Mouse (Mus musculus) cerebellum, adult 2 months (tissue): ENCODE data around the gene Mapk7. TPM values are rescaled to one million over a fixed set of nuclear protein-coding genes. Genes with fewer than 3 reads are reported as not detected.

ENCODE experiments used
- DNase-seq, 2 experiments: peaks; one replicate each; pipeline ENCODE4 v3.0.0; 2021
- H3K27ac ChIP-seq: fragments of 200-500 bp; 2 replicates; pipeline ENCODE4 v1.5.1; 2012; ENCODE audit warnings: low read length, control low read depth, inconsistent platforms; ENCODE audit not compliant: insufficient read depth
- H3K27me3 ChIP-seq: fragments of 200-500 bp; 2 replicates; pipeline ENCODE4 v1.6.1; 2012; ENCODE audit warnings: inconsistent platforms, mild to moderate bottlenecking, low read length, moderate library complexity; ENCODE audit not compliant: control insufficient read depth, insufficient read depth
- H3K4me1 ChIP-seq: fragments of 200-500 bp; 2 replicates; pipeline ENCODE4 v1.6.1; 2011; ENCODE audit warnings: low read length; ENCODE audit not compliant: control insufficient read depth, insufficient read depth
- H3K4me3 ChIP-seq: fragments of 200-500 bp; replicated peaks from 2 replicates; pipeline ENCODE3; 2011; ENCODE audit warnings: mild to moderate bottlenecking, low read depth, low read length, control low read depth; ENCODE audit not compliant: insufficient read depth
- CTCF ChIP-seq: fragments of 200-500 bp; IDR thresholded peaks from 2 replicates; pipeline ENCODE4 v1.5.1; 2011; ENCODE audit warnings: low read depth, mild to moderate bottlenecking, control low read depth, low read length, moderate library complexity, borderline replicate concordance; ENCODE audit not compliant: insufficient read depth
- POLR2A ChIP-seq: fragments of 200-500 bp; IDR thresholded peaks from 2 replicates; pipeline ENCODE4 v1.6.1; 2011; ENCODE audit warnings: low read length, control low read depth, borderline replicate concordance; ENCODE audit not compliant: insufficient read depth
- WGBS: fragments of 180-500 bp; shearing (Covaris S2); methylation state at CpG from one replicate; pipeline ENCODE4 v1.1.7; 2018; 5-methylcytosine and 5-hydroxymethylcytosine counted together
- polyA plus RNA-seq: library from polyadenylated mRNA; depleted of rRNA; stranded (reverse); fragments of >200 nt; gene quantifications from 2 replicates; pipeline ENCODE4 v1.2.3, GENCODE M21; 2012

Gene Mapk7
- polyA plus RNA-seq, 1 experiment: 47.8 TPM

DNA sequence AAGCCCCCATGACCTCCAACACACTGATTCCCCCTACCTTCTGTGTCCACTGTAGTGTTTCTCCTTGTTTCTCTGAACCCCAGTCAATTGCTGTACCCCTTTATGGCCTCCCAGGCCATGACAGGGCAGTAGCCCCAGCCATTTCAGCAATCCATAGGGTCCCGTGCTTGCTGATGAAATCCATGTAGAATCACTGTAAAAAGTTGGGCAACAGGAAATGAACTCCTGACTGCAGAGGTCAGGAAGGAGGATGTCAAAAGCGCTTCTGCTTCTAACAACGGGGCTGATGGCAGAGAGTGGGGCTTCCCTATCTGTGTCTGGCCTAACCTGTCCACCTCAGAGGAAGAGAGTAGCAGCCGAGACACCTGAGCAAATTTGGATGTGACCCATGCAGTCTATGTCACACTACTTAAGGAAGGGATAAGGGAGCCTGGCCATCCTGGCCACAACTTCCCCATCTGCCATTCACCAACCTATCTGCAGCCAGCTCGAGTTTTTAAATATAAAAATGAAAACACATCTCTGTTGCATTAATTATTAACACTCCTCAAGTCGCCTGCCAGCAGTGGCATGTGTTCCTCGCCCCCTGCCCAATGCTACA lies 24.8 kb downstream of the Mapk7 start:
- no peak for TF ChIP-seq CTCF
- no peak for TF ChIP-seq POLR2A
- peak in 1 of 2 experiments; percentile 55 for DNase-seq
- Histone ChIP-seq H3K27me3 (no peaks in the 10 kb centered on the region), H3K27ac (peak overlapping the region; percentile 98), H3K4me1 (peaks cover 35% of the 10 kb centered on the region), H3K4me3 (no peak overlapping the region)
- 45% methylated on average over 7 of the region's 7 CpGs for WGBS

DNA sequence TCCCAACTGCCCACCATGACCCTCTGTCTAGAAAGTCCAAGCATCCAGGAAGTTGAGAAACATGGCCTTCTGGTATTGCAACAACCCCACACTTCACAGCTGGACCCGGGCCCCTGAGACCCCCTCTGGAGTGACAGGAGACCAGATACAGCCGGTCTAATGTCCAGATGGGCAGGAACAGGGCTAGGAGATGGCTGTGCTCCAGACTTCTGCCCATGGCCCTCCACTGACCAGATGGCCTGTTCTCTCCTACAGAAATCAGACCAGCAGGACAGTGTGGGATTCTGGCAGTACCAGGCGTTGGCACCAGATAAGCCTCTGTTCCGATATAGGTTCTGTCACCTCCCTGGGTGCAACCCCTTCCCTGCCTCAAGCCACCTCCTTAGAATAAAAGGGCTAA lies 25.7 kb downstream of the Mapk7 start:
- H3K4me1 ChIP-seq: peaks cover 35% of the 10 kb centered on the region
- WGBS: 7% methylated on average over 4 of the region's 4 CpGs
- TF ChIP-seq POLR2A: no peak
- TF ChIP-seq CTCF: no peak
- H3K4me3 ChIP-seq: no peak overlapping the region
- no peaks in the 10 kb centered on the region for H3K27me3 ChIP-seq
- peak; percentile 94 to 97 for DNase-seq
- peak overlapping the region; percentile 98 for H3K27ac ChIP-seq

GRCm38 (mm10) chr11:61465422-61465821 lies 28.8 kb downstream of the Mapk7 start:
- H3K4me1 ChIP-seq: peaks cover 27% of the 10 kb centered on the region
- H3K4me3 ChIP-seq: no peak overlapping the region
- WGBS: 55% methylated on average over 4 of the region's 4 CpGs
- TF ChIP-seq POLR2A (no peak), CTCF (no peak)
- no peaks in the 10 kb centered on the region for H3K27me3 ChIP-seq
- DNase-seq: no peak
- H3K27ac ChIP-seq: no peak overlapping the region

- Histone ChIP-seq H3K27me3 (no peaks in the 10 kb centered on the region), H3K4me3 (no peak overlapping the region), H3K4me1 (peaks cover 14% of the 10 kb centered on the region; the same call in 1 of the 2 replicates), H3K27ac (no peak overlapping the region)
- no peak for DNase-seq
- 79% methylated on average over 2 of the region's 2 CpGs for WGBS
- no peak for TF ChIP-seq CTCF
- no peak for TF ChIP-seq POLR2A
Observed at GRCm38 (mm10) chr11:61464071-61464470, 30.1 kb downstream of the Mapk7 start.

- 17% methylated on average over 24 of the region's 24 CpGs for WGBS
- Histone ChIP-seq H3K4me3 (peak overlapping the region; percentile 83), H3K27me3 (no peaks in the 10 kb centered on the region), H3K4me1 (peaks cover 29% of the 10 kb centered on the region), H3K27ac (peak overlapping the region; percentile 80)
- TF ChIP-seq POLR2A (peak; percentile 24; the same call in 1 of the 2 replicates), CTCF (peak; percentile 48; the same call in 1 of the 2 replicates)
- peak; percentile 68 to 73 for DNase-seq
Observed at GRCm38 (mm10) chr11:61449499-61450292, 44.5 kb downstream of the Mapk7 start.

- H3K27me3 ChIP-seq: no peaks in the 10 kb centered on the region
- peak; percentile 79 to 89 for DNase-seq
- TF ChIP-seq POLR2A: no peak
- TF ChIP-seq CTCF: no peak
- 10% methylated on average over 9 of the region's 9 CpGs for WGBS
- peak overlapping the region; percentile 80 for H3K27ac ChIP-seq
- peak overlapping the region; percentile 83 for H3K4me3 ChIP-seq
- H3K4me1 ChIP-seq: peaks cover 27% of the 10 kb centered on the region
Observed at GRCm38 (mm10) chr11:61448599-61449225, 45.5 kb downstream of the Mapk7 start.

GRCm38 (mm10) chr11:61448041-61448440 lies 46.2 kb downstream of the Mapk7 start:
- TF ChIP-seq CTCF (no peak), POLR2A (no peak)
- WGBS: 8% methylated on average over 5 of the region's 5 CpGs
- H3K27ac ChIP-seq: peak overlapping the region; percentile 62

DNA sequence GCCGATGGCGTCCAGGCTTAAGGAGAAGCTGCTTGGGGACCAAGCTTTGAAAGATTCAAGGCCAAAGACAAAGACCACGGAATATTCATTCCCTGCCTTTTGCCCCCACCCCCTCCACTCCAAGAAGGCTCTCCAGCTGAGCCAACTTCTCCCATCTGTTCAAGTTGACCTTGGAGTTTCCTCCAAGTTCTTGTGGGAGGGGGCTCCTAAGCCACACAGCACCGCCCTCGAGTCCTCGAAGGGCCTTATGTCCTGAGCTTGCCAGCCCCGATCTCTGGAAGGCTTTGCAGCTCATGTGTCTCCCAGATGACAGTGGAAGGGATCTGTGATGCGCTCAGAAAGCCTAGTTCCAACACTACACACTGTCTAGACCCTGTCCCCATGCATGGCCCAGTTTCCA lies 46.9 kb downstream of the Mapk7 start:
- WGBS: 38% methylated on average over 8 of the region's 8 CpGs
- H3K4me3 ChIP-seq: no peak overlapping the region
- peak in 1 of 2 experiments; percentile 35 for DNase-seq
- peaks cover 27% of the 10 kb centered on the region for H3K4me1 ChIP-seq
- peak overlapping the region; percentile 62 for H3K27ac ChIP-seq
- no peaks in the 10 kb centered on the region for H3K27me3 ChIP-seq
- TF ChIP-seq POLR2A (peak; percentile 47; the same call in 1 of the 2 replicates), CTCF (no peak)

More at GRCm38 (mm10) chr11:61448041-61448440, 46.2 kb downstream of the Mapk7 start:
- H3K4me3 ChIP-seq: no peak overlapping the region
- peaks cover 27% of the 10 kb centered on the region for H3K4me1 ChIP-seq
- peak; percentile 76 for DNase-seq
- H3K27me3 ChIP-seq: no peaks in the 10 kb centered on the region
